Mouse (Mus musculus) granulocyte monocyte progenitor cell, adult 5-6 weeks (primary cell): ENCODE measurements at regions not wholly inside any gene's neighbourhood (a gene's known extent, or its start where the extent isn't known, plus 50 kb on each side); places are given as distances from the start of the nearest gene placed in this dataset.
A peak's percentile ranks its signal among the peaks of the same experiment; 100 is the strongest.

Experiments
- ATAC-seq: replicated peaks from 2 replicates; pipeline ENCODE4 v1.8.0; 2016; ENCODE audit warnings: mild to moderate bottlenecking, moderate TSS enrichment, inconsistent platforms; ENCODE audit not compliant: poor library complexity, severe bottlenecking

- ATAC-seq, result no peak
These were observed 184.7 kb upstream of the Nckap5 start for GRCm38 (mm10) chr1:127015042-127015893.

GRCm38 (mm10) chr1:127011901-127012300 is 181.3 kb upstream of the Nckap5 start:
- ATAC-seq, result no peak

GRCm38 (mm10) chr1:127009699-127010098 is 179.1 kb upstream of the Nckap5 start:
- peak; percentile 62 for ATAC-seq

- no peak for ATAC-seq
These were observed 171.1 kb upstream of the Nckap5 start for GRCm38 (mm10) chr1:127001700-127002099.

GRCm38 (mm10) chr1:126993061-126993640 is 162.6 kb upstream of the Nckap5 start:
- ATAC-seq, result peak; percentile 74

GRCm38 (mm10) chr1:126992441-126992840 is 161.8 kb upstream of the Nckap5 start:
- no peak for ATAC-seq

GRCm38 (mm10) chr1:126982805-126983204 is 152.2 kb upstream of the Nckap5 start:
- ATAC-seq, result no peak

GRCm38 (mm10) chr1:126980311-126980710 is 149.7 kb upstream of the Nckap5 start:
- no peak for ATAC-seq

- ATAC-seq, result no peak
These were observed 143.3 kb upstream of the Nckap5 start for GRCm38 (mm10) chr1:126973871-126974270.

- no peak for ATAC-seq
These were observed 141.3 kb upstream of the Nckap5 start for GRCm38 (mm10) chr1:126971777-126972421.

GRCm38 (mm10) chr1:126971118-126971517 is 140.5 kb upstream of the Nckap5 start:
- no peak for ATAC-seq

GRCm38 (mm10) chr1:126966394-126966793 is 135.8 kb upstream of the Nckap5 start:
- no peak for ATAC-seq

- no peak for ATAC-seq
These were observed 125.5 kb upstream of the Nckap5 start for GRCm38 (mm10) chr1:126955839-126956720.

GRCm38 (mm10) chr1:126947860-126948259 is 117.3 kb upstream of the Nckap5 start:
- ATAC-seq, result no peak

- no peak for ATAC-seq
These were observed 102.1 kb upstream of the Nckap5 start for GRCm38 (mm10) chr1:126932658-126933057.

- ATAC-seq, result peak; percentile 92
These were observed 101.2 kb upstream of the Nckap5 start for GRCm38 (mm10) chr1:126931754-126932153.

GRCm38 (mm10) chr1:126931093-126931492 is 100.5 kb upstream of the Nckap5 start:
- ATAC-seq, result no peak

GRCm38 (mm10) chr1:126930611-126931010 is 100.0 kb upstream of the Nckap5 start:
- no peak for ATAC-seq

- ATAC-seq, result no peak
These were observed 99.1 kb upstream of the Nckap5 start for GRCm38 (mm10) chr1:126929666-126930065.

- ATAC-seq, result no peak
These were observed 97.6 kb upstream of the Nckap5 start for GRCm38 (mm10) chr1:126928186-126928585.
